ENCODE assay signal across 19 mouse cellular contexts in genomic region chr10:96575338-96575737, GRCm38 (mm10).
"Had no signal": no experiment of that assay in that cellular context is flagged by ENCODE, and none has a peak within 500 bp of the region (broad histone marks: within the 10 kb centered on the region; RNA-seq: fewer than 3 reads in every experiment).

No protein-coding gene starts in this region.

- H3K27me3 ChIP-seq: limb, embryonic 13.5 days; liver, embryonic 12.5 days; liver, embryonic 15.5 days; lung, embryonic 15.5 days; neural tube, embryonic 12.5 days; neural tube, embryonic 15.5 days; stomach, embryonic 15.5 days had no signal

- H3K4me3 ChIP-seq: limb, embryonic 10.5 days; limb, embryonic 13.5 days; liver, embryonic 12.5 days; liver, embryonic 15.5 days; lung, embryonic 15.5 days; neural tube, embryonic 12.5 days; neural tube, embryonic 15.5 days; stomach, embryonic 15.5 days had no signal

- H3K27ac ChIP-seq: kidney, postnatal 0 days; limb, embryonic 10.5 days; limb, embryonic 13.5 days; liver, embryonic 12.5 days; liver, embryonic 15.5 days; lung, embryonic 15.5 days; neural tube, embryonic 12.5 days; neural tube, embryonic 15.5 days; stomach, embryonic 15.5 days had no signal

- ATAC-seq: liver, embryonic 12.5 days had no signal

- H3K4me1 ChIP-seq: liver, embryonic 12.5 days; liver, embryonic 15.5 days; lung, embryonic 15.5 days; neural tube, embryonic 12.5 days; stomach, embryonic 15.5 days had no signal

- DNase-seq: kidney, adult 2 months; kidney, postnatal 36 days; liver; lung, postnatal 10 days; midbrain, embryonic 14.5 days; right cerebral cortex, adult 18-20 months; right cerebral cortex, postnatal 14 days; right cerebral cortex, postnatal 4 days; spleen, adult 18-20 months; thymus, postnatal 25 days had no signal
